Mouse (Mus musculus): ENCODE measurements around the gene Rbm45. TPM values are rescaled to one million over a fixed set of nuclear protein-coding genes. Genes with fewer than 3 reads are reported as not detected.

The Rbm45 gene
- polyA plus RNA-seq, 1 experiment = 24.1 TPM

GRCm38 (mm10) chr2:76429318-76429717 lies 59.5 kb downstream of the Rbm45 start:
- no peak overlapping the region for H3K4me3 ChIP-seq (ENCODE audit: insufficient read depth, poor library complexity, severe bottlenecking)
- no peaks in the 10 kb centered on the region for H3K36me3 ChIP-seq (ENCODE audit: control insufficient read depth, insufficient read depth)
- H3K79me2 ChIP-seq (ENCODE audit: control insufficient read depth, insufficient read depth) = no peaks in the 10 kb centered on the region
- no peak for TF ChIP-seq CEBPB (IDR thresholded peaks at IDR 0.05; ENCODE audit: low read depth)
- TF ChIP-seq MAX (IDR thresholded peaks at IDR 0.05) = no peak
- no peak for TF ChIP-seq FOSL1 (IDR thresholded peaks at IDR 0.05; ENCODE audit: insufficient read depth, low read length, poor library complexity, severe bottlenecking)
- no peak for TF ChIP-seq MYOG (IDR thresholded peaks at IDR 0.05; ENCODE audit: control insufficient read depth, extremely low read depth, insufficient read length)
- no peak for TF ChIP-seq MYOD1 (IDR thresholded peaks at IDR 0.05; ENCODE audit: control insufficient read depth, insufficient read length, low read depth)
- no peaks in the 10 kb centered on the region for H3K27me3 ChIP-seq (ENCODE audit: control insufficient read depth, insufficient read depth, insufficient read length)
- no peak overlapping the region for H3ac ChIP-seq (ENCODE audit: control insufficient read depth, insufficient read length, low read depth)
- no peaks in the 10 kb centered on the region for H3K79me3 ChIP-seq (ENCODE audit: low read depth)

- no peaks in the 10 kb centered on the region for H3K36me3 ChIP-seq (ENCODE audit: control insufficient read depth, insufficient read depth)
- no peaks in the 10 kb centered on the region for H3K79me3 ChIP-seq (ENCODE audit: low read depth)
- no peaks in the 10 kb centered on the region for H3K79me2 ChIP-seq (ENCODE audit: control insufficient read depth, insufficient read depth)
- no peak overlapping the region for H3K4me3 ChIP-seq (ENCODE audit: insufficient read depth, poor library complexity, severe bottlenecking)
- no peaks in the 10 kb centered on the region for H3K27me3 ChIP-seq (ENCODE audit: control insufficient read depth, insufficient read depth, insufficient read length)
- no peak for TF ChIP-seq CEBPB (IDR thresholded peaks at IDR 0.05; ENCODE audit: low read depth)
- no peak for TF ChIP-seq MYOG (IDR thresholded peaks at IDR 0.05; ENCODE audit: control insufficient read depth, extremely low read depth, insufficient read length)
- no peak overlapping the region for H3ac ChIP-seq (ENCODE audit: control insufficient read depth, insufficient read length, low read depth)
Measured at GRCm38 (mm10) chr2:76429855-76430254, 60.1 kb downstream of the Rbm45 start.

- no peaks in the 10 kb centered on the region for H3K27me3 ChIP-seq (ENCODE audit: control insufficient read depth, insufficient read depth, insufficient read length)
- no peak overlapping the region for H3K4me3 ChIP-seq (ENCODE audit: insufficient read depth, poor library complexity, severe bottlenecking)
- no peaks in the 10 kb centered on the region for H3K79me2 ChIP-seq (ENCODE audit: control insufficient read depth, insufficient read depth)
- TF ChIP-seq FOSL1 (IDR thresholded peaks at IDR 0.05; ENCODE audit: insufficient read depth, low read length, poor library complexity, severe bottlenecking) (no peak), CEBPB (IDR thresholded peaks at IDR 0.05; ENCODE audit: low read depth) (no peak), MYOD1 (IDR thresholded peaks at IDR 0.05; ENCODE audit: control insufficient read depth, insufficient read length, low read depth) (no peak)
- H3K79me3 ChIP-seq (ENCODE audit: low read depth) = no peaks in the 10 kb centered on the region
- H3ac ChIP-seq (ENCODE audit: control insufficient read depth, insufficient read length, low read depth) = no peak overlapping the region
- no peaks in the 10 kb centered on the region for H3K36me3 ChIP-seq (ENCODE audit: control insufficient read depth, insufficient read depth)
Measured at GRCm38 (mm10) chr2:76430539-76430938, 60.8 kb downstream of the Rbm45 start.

Other genes starting within 250 kb of the Rbm45 start
- not detected for gene Pde11a, start 31.2 kb upstream of the Rbm45 start, polyA plus RNA-seq (2012; fragmentation: generic; extraction: Trizol)
- gene Cyct, start 9.5 kb upstream of the Rbm45 start, polyA plus RNA-seq (2012; fragmentation: generic; extraction: Trizol) = not detected
- gene Osbpl6, start 36.5 kb downstream of the Rbm45 start, polyA plus RNA-seq (2012; fragmentation: generic; extraction: Trizol) = 3.0 TPM